Mouse (Mus musculus) ES-Bruce4 (cell line): ENCODE data around the gene Fbxo8.

Experiments
- EP300 ChIP-seq: IDR thresholded peaks from 2 replicates; pipeline ENCODE4 v1.6.1; 2011; ENCODE audit warnings: low read depth, low read length; ENCODE audit not compliant: insufficient read depth
- POLR2A ChIP-seq: IDR thresholded peaks from one replicate; pipeline ENCODE4 v1.8.1; 2011; ENCODE audit warnings: low read length; ENCODE audit not compliant: insufficient read depth

DNA sequence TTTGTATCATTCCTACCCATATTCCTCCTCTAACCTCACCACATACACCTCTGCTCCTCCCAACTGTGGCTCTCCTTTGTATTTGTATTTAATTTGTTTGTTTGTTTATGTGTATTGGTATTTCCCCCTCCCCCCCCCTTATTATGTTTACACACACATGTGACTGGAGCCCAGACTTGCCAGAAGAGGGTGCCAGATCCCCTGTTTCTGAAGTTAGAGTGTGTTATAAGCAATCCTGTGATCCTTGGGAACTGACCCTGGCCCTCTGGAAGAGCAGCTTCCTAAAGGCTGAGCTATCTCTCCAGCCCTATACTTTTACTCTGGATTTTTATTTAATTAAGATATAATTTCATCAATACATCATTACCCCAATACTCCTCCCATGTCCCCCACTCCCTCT lies 32.0 kb downstream of the Fbxo8 start:
- TF ChIP-seq POLR2A, result no peak
- TF ChIP-seq EP300, result no peak
